Mouse (Mus musculus) liver, embryonic 14.5 days (tissue): ENCODE measurements around the gene Cntnap2.

Experiments
- CTCF ChIP-seq: IDR thresholded peaks from 2 replicates; pipeline ENCODE4 v1.5.1; 2016; ENCODE audit warnings: antibody characterized with exemption, low read depth, control low read depth
- EP300 ChIP-seq: IDR thresholded peaks from 2 replicates; pipeline ENCODE4 v1.6.1; 2016; ENCODE audit warnings: antibody characterized with exemption, low read depth

- TF ChIP-seq EP300: no peak
- no peak for TF ChIP-seq CTCF
Measured at GRCm38 (mm10) chr6:46502786-46503185, 1443.6 kb downstream of the Cntnap2 start.
